9 mouse cellular contexts compared by ENCODE assay signal in the genomic region with DNA sequence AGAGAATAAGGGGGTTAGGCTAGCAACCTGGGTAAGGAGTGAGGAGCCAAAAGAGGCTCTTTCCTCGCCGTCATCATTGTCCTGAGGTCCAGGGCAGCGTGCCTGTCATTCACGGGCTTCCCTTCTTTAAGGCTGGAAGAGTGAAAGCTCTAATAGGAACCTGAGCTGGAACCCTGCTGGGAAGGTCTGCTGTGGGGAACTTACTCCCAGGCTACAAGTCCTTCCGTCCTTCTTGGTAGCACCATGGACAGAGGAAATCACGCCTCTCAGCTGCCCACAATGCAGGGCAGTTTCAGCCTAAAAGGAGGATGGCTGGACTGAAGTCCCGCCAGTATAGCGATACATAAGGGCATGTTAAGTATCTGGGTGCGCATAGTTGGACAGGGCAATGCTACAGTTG. TPM values are rescaled to one million over a fixed set of nuclear protein-coding genes. Genes with fewer than 3 reads are reported as not detected.
DNase-seq lines count a peak whose midpoint lies in the region; ATAC-seq and TF ChIP-seq lines count a peak whose summit lies in the region.
"Had no signal": no experiment of that assay in that cellular context is flagged by ENCODE, and none has a peak within 500 bp of the region (broad histone marks: within the 10 kb centered on the region; RNA-seq: fewer than 3 reads in every experiment).

No protein-coding gene starts in this region.

- no peak overlapping the region for H3K4me2 ChIP-seq in hindbrain, embryonic 12.5 days (replicated peaks)

- H3K4me3 ChIP-seq in hindbrain, embryonic 10.5 days: no peak overlapping the region; the same call in 1 of the 2 replicates
- H3K4me3 ChIP-seq in hindbrain, embryonic 12.5 days: no peak overlapping the region
- H3K4me3 ChIP-seq in left cerebral cortex, adult 2 months: no peak overlapping the region

- 4% methylated on average over 9 of the region's 9 CpGs for WGBS in hindbrain, embryonic 10.5 days
- 3% methylated on average over 9 of the region's 9 CpGs for WGBS in hindbrain, embryonic 12.5 days

- no peaks in the 10 kb centered on the region for H3K36me3 ChIP-seq in hindbrain, embryonic 10.5 days
- no peaks in the 10 kb centered on the region for H3K36me3 ChIP-seq in hindbrain, embryonic 12.5 days

- H3K27me3 ChIP-seq in hindbrain, embryonic 10.5 days (ENCODE audit: insufficient read depth, poor library complexity, severe bottlenecking): peaks cover 81% of the 10 kb centered on the region
- peaks cover 62% of the 10 kb centered on the region for H3K27me3 ChIP-seq in hindbrain, embryonic 12.5 days

- no peak overlapping the region for H3K9ac ChIP-seq in hindbrain, embryonic 12.5 days

- H3K27ac ChIP-seq in hindbrain, embryonic 10.5 days: peak overlapping the region; percentile 9; the same call in 1 of the 2 replicates
- H3K27ac ChIP-seq in hindbrain, embryonic 12.5 days: no peak overlapping the region; the same call in 1 of the 2 replicates
- no peak overlapping the region for H3K27ac ChIP-seq in left cerebral cortex, adult 2 months

- no peaks in the 10 kb centered on the region for H3K9me3 ChIP-seq in hindbrain, embryonic 10.5 days
- no peaks in the 10 kb centered on the region for H3K9me3 ChIP-seq in hindbrain, embryonic 12.5 days (replicated peaks)

- intact Hi-C loops in left cerebral cortex, adult 2 months (cut with DNase I): no loop called here

- peaks cover 42% of the 10 kb centered on the region for H3K4me1 ChIP-seq in hindbrain, embryonic 10.5 days (replicated peaks)
- H3K4me1 ChIP-seq in hindbrain, embryonic 12.5 days: peaks cover 25% of the 10 kb centered on the region

- no peak for TF ChIP-seq CTCF in left cerebral cortex, adult 2 months (IDR thresholded peaks at IDR 0.05)

- ATAC-seq in hindbrain, embryonic 12.5 days (ENCODE audit: low FRiP score): no peak
- ATAC-seq in megakaryocyte progenitor cell, adult 5-6 weeks (replicated peaks; ENCODE audit: poor library complexity): peak; percentile 62
- ATAC-seq in erythroblast, adult 5-6 weeks (replicated peaks; ENCODE audit: low FRiP score, poor library complexity, severe bottlenecking): no peak

- DNase-seq in hindbrain, embryonic 10.5 days (ENCODE audit: low spot score): peak; percentile 65
- DNase-seq in embryo, embryonic 10.5 days (ENCODE audit: low spot score): peak; percentile 83
- DNase-seq in kidney, adult 8-10 months: peak; percentile 26 to 40
- no peak for DNase-seq in left cerebral cortex, adult 2 months (ENCODE audit: extremely low spot score in 1 of 2, low spot score in 2 of 2)
- no peak for DNase-seq in thymus, postnatal 25 days

RNA-seq across cellular contexts. Expression of gene Insm1, which starts 4.8 kb away (rescaled TPM):
- 4.9 and 7.3 TPM in 2 replicates for polyA plus RNA-seq in hindbrain, embryonic 10.5 days (2016; fragmentation: Nextera tagmentation; extraction: Ambion mirVana)
- 7.0 and 8.5 TPM in 2 replicates for polyA plus RNA-seq in hindbrain, embryonic 12.5 days (2016; fragmentation: Nextera tagmentation; extraction: Ambion mirVana)
- not detected in 2 replicates for total RNA-seq in megakaryocyte progenitor cell, adult 5-6 weeks (2015)
- not detected in 2 replicates for total RNA-seq in megakaryocyte progenitor cell, adult 5-6 weeks (2017)
- not detected in 2 replicates for total RNA-seq in erythroblast, adult 5-6 weeks (2015; ENCODE audit: low replicate concordance)
- not detected in 2 replicates for total RNA-seq in erythroblast, adult 5-6 weeks (2017; ENCODE audit: low replicate concordance)
- total RNA-seq in left cerebral cortex, adult 2 months (2021): 1 to 10 TPM; 4.8 to 6.1 TPM
- polyA plus RNA-seq: heart, embryonic 14.5 days had no signal

Comparison
In these comparisons a context has a peak if more than half of its experiments do, and no peak if none do; other contexts are left out.
1. DNase-seq: peak in hindbrain, embryonic 10.5 days (single experiment), embryo, embryonic 10.5 days (single experiment) and kidney, adult 8-10 months (2 of 2); none in left cerebral cortex, adult 2 months (0 of 2) and thymus, postnatal 25 days (single experiment).
2. RNA of gene Insm1, which starts 4.8 kb away (total RNA-seq): 4.8 to 6.1 TPM in left cerebral cortex, adult 2 months; not detected in megakaryocyte progenitor cell, adult 5-6 weeks and not detected in erythroblast, adult 5-6 weeks; every median in the first group is over 4 times any median in the second.